Mouse (Mus musculus) kidney, embryonic 16.5 days (tissue): Measurements from ENCODE around the gene A3galt2. TPM values are rescaled to one million over a fixed set of nuclear protein-coding genes. Genes with fewer than 3 reads are reported as not detected.

Source experiments
- ATAC-seq: fragments of 200-750 bp; cut with Nextera tagmentation; 2 replicates; pipeline ENCODE4 v1.8.0; 2017; ENCODE audit warnings: moderate TSS enrichment; ENCODE audit not compliant: low FRiP score, low TSS enrichment
- H3K27ac ChIP-seq: fragments of 300-500 bp; sonication (generic); 2 replicates; pipeline ENCODE4 v1.5.1; 2014; ENCODE audit warnings: low read length
- H3K27me3 ChIP-seq: fragments of 300-500 bp; sonication (generic); 2 replicates; pipeline ENCODE4 v1.6.1; 2014; ENCODE audit warnings: low read length, control low read depth, mixed read lengths; ENCODE audit not compliant: insufficient read depth
- H3K36me3 ChIP-seq: fragments of 300-500 bp; sonication (generic); 2 replicates; pipeline ENCODE4 v1.6.1; 2014; ENCODE audit warnings: low read length, control low read depth, mixed read lengths; ENCODE audit not compliant: insufficient read depth
- H3K4me1 ChIP-seq: fragments of 300-500 bp; sonication (generic); 2 replicates; pipeline ENCODE4 v1.6.1; 2014; ENCODE audit warnings: low read length, control low read depth, mixed read lengths; ENCODE audit not compliant: insufficient read depth
- H3K4me2 ChIP-seq: fragments of 300-500 bp; sonication (generic); replicated peaks from 2 replicates; pipeline ENCODE4 v1.6.1; 2014; ENCODE audit warnings: low read depth, low read length
- H3K4me3 ChIP-seq: fragments of 300-500 bp; sonication (generic); 2 replicates; pipeline ENCODE4 v1.5.1; 2014; ENCODE audit warnings: mild to moderate bottlenecking, low read length
- H3K9ac ChIP-seq: fragments of 300-500 bp; sonication (generic); replicated peaks from 2 replicates; pipeline ENCODE4 v1.6.1; 2014; ENCODE audit warnings: low read length
- H3K9me3 ChIP-seq: fragments of 300-500 bp; sonication (generic); 2 replicates; pipeline ENCODE4 v1.6.1; 2016; ENCODE audit warnings: low read length, control low read depth
- WGBS: fragments of 180-500 bp; shearing (Covaris S2); extraction: QIAGEN DNeasy Blood & Tissue Kit; methylation state at CpG from one replicate; pipeline ENCODE4 v1.1.7; 2014; 5-methylcytosine and 5-hydroxymethylcytosine counted together
- polyA plus RNA-seq: library from polyadenylated mRNA; unstranded; fragments of >200 nt; fragmentation: Nextera tagmentation; extraction: Ambion mirVana; gene quantifications from 2 replicates; pipeline ENCODE4 v1.2.1, GENCODE M21; 2015

A3galt2 gene
- polyA plus RNA-seq, 1 experiment from 2014 or later, result 0.24 TPM

DNA sequence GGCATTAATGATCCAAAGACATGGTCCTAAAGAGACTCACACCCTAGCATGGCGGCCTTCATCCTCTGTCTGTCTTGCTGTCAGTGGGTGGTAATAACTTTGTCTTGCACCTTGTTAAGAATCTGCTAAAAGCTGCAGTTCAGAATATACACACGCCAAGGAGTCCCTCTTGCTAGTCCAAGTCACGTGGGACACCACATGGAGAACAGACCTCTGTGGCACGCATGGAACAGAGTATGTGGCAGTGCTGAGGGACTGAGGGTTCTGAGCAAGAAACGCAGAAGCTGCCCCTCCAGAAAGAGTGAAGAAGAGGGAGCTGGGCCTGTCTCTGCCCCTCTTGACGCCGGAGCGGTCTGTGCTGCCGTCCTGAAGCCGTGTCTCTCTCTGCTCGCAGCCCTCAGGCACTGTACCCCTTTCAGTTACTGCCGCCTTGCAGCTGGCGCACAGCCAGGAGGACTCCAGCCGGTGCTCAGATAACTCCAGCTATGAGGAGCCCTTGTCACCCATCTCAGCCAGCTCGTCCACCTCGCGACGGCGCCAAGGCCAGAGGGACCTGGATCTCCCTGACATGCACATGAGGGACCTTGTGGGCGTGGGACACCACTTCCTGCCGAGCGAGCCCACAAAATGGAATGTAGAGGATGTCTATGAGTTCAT is 7.4 kb upstream of the A3galt2 start:
- Histone ChIP-seq H3K9me3 (no peaks in the 10 kb centered on the region), H3K27ac (no peak overlapping the region), H3K4me1 (peaks cover 3% of the 10 kb centered on the region; the same call in 1 of the 2 replicates), H3K9ac (no peak overlapping the region), H3K27me3 (no peaks in the 10 kb centered on the region), H3K4me2 (no peak overlapping the region), H3K36me3 (peaks cover 93% of the 10 kb centered on the region), H3K4me3 (no peak overlapping the region)
- WGBS, result 84% methylated on average over 22 of the region's 22 CpGs
- no peak for ATAC-seq

DNA sequence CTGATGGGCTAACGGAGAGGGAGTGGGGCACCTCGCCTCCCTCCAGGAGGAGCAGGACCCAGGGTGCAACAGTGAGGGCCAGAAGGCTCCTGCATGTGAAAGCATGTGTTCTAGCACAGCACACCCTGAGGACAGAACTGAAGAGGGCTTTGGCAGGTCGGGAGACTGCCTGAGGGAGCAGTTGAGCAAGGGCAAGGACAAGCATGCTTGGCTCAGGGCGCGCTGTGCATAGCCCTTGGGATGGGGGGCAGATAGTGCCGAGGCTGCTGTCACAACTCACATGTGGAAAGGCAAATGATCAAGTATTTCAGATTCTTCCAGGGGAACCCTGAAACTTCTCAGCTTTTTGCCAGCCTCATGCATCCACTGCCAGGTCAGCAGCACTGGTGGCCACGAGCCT is 6.9 kb upstream of the A3galt2 start:
- WGBS, result 94% methylated on average over 7 of the region's 7 CpGs
- H3K36me3 ChIP-seq, result peaks cover 93% of the 10 kb centered on the region
- ATAC-seq, result no peak

DNA sequence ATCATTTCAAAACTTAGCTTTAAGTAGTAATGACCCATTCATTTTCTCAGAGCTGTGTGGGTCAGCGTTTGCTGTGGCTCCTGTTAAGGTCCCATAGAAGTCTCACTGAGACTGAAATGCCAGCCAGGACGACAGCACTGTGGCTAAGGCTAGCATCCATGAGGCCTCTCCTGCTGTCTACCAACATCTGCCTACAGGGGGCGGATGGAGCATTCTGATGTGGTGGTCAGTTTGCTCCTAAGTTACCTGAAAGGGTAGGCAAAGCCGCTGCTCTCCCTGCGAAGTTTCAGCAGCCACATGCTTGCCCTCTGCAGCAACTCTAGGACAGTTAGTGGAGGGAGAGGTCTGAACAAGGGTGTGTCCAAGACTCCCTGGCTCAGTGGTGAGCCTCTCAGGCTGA is 4.2 kb upstream of the A3galt2 start:
- Histone ChIP-seq H3K27me3 (no peaks in the 10 kb centered on the region), H3K4me1 (no peaks in the 10 kb centered on the region), H3K9me3 (no peaks in the 10 kb centered on the region), H3K4me3 (no peak overlapping the region), H3K9ac (no peak overlapping the region), H3K4me2 (no peak overlapping the region), H3K27ac (no peak overlapping the region), H3K36me3 (peaks cover 73% of the 10 kb centered on the region)
- no peak for ATAC-seq
- WGBS, result 65% methylated on average over 5 of the region's 5 CpGs

More for the DNA sequence above, 6.9 kb upstream of the A3galt2 start:
- Histone ChIP-seq H3K4me3 (no peak overlapping the region), H3K4me1 (no peaks in the 10 kb centered on the region), H3K4me2 (no peak overlapping the region), H3K9me3 (no peaks in the 10 kb centered on the region), H3K27ac (no peak overlapping the region), H3K9ac (no peak overlapping the region), H3K27me3 (no peaks in the 10 kb centered on the region)

DNA sequence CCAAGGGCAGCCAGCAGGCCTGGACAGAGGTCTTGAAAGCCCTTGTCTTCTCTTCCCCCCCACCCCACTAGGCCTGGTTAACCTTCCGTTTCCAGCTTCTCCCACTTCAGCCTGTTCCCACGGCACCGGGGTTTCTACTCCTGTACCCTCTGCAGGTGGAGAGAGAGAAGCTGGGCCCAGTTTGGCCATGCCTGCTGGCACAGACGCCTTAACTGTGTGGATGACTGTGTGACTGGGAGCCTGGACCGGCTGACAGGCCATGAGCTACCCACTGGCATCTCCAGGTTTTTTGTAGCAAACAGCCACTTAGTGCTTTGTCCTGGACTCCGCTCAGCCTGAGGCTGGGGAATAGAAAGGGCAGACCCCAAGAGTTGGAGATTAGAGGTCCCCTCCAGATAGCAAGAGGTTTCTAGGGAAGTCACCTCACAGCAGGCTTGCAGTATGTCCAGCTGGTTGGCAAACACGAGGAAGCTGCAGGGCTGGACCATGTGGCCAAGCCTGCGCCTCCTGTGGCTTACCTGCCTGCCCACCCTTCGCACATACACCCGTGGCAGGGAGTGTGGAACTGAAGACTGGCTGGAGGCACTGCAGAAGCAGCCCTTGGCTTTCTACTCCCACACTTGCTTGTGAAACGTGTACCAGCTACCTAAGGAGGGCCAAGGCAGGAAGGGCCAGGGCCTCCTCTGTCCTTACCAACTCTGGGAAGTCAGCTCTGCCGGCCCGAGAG is 3.0 kb upstream of the A3galt2 start:
- no peak overlapping the region for H3K9ac ChIP-seq
- H3K4me2 ChIP-seq, result no peak overlapping the region
- H3K4me1 ChIP-seq, result no peaks in the 10 kb centered on the region
- no peaks in the 10 kb centered on the region for H3K9me3 ChIP-seq
- H3K27me3 ChIP-seq, result no peaks in the 10 kb centered on the region
- ATAC-seq, result no peak
- no peak overlapping the region for H3K27ac ChIP-seq
- 83% methylated on average over 13 of the region's 13 CpGs for WGBS
- no peak overlapping the region for H3K4me3 ChIP-seq
- peaks cover 61% of the 10 kb centered on the region for H3K36me3 ChIP-seq

DNA sequence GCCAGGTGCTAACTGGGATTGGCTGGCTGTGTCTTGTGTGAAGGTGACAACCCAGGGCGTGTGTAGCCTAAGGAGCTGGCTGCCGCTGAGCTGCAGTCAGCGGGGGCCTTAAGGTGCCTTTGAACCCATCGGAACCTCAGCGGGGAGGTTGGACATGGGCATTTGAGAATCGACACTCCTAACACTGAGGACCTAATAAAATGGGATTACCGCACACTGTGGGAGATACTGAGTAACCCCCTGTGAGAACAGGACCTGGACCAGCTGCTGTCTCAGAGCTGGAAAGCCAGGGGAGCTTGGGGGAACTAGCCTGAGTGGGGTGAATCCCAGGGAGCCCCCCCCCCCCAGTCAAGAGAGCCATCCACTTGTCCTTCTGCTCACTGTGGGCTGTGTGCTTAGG is 1.6 kb upstream of the A3galt2 start:
- Histone ChIP-seq H3K4me3 (no peak overlapping the region), H3K4me1 (peaks cover 2% of the 10 kb centered on the region; the same call in 1 of the 2 replicates), H3K9me3 (no peaks in the 10 kb centered on the region), H3K27ac (no peak overlapping the region), H3K9ac (no peak overlapping the region), H3K27me3 (no peaks in the 10 kb centered on the region), H3K4me2 (no peak overlapping the region), H3K36me3 (peaks cover 48% of the 10 kb centered on the region)
- no peak for ATAC-seq
- WGBS, result 80% methylated on average over 7 of the region's 7 CpGs

DNA sequence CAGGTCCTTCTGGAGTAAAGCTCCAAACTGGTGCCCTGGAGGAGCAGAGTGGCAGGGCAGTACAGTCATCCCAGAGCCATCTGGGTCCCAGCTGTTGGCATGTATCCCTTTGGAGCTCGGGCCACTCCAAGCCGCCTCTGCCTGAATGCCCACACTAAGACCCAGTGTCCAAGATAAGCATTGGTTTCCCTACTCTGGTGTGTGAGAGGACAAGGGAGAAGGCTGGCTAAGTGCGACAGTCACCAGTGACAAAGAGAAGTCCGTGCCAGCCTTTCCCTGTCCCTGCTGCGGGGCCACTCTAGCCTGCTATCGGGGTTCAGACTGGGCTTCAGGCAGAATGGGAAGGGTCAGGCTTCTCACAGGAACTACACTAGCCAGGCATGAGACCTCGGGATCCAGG is 736 bp downstream of the A3galt2 start:
- peaks cover 10% of the 10 kb centered on the region; the same call in 1 of the 2 replicates for H3K4me1 ChIP-seq
- H3K4me3 ChIP-seq, result no peak overlapping the region
- no peak overlapping the region for H3K4me2 ChIP-seq
- no peak for ATAC-seq
- WGBS, result 73% methylated on average over 7 of the region's 7 CpGs
- H3K27ac ChIP-seq, result no peak overlapping the region
- no peaks in the 10 kb centered on the region for H3K9me3 ChIP-seq
- no peak overlapping the region for H3K9ac ChIP-seq
- peaks cover 27% of the 10 kb centered on the region for H3K36me3 ChIP-seq
- H3K27me3 ChIP-seq, result no peaks in the 10 kb centered on the region

DNA sequence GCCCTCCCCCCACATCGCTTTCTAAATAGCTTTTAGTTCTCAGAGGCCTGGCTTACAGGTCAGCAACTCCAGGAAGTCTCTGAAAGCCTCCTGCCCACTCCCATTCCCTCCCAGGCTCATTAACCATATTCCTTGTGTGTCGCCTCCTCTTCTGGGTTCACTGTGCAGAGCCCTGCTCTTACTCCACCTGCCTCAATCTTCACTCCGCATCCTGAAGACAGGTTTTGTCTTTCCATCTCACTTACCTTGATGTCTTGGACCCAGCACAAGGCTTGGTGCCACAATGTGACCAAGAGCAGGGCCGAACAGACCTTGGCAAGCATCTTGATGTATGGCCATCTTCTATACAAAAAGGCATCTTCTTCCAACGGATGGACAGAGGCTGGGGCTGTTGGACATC is 4.0 kb downstream of the A3galt2 start:
- H3K4me2 ChIP-seq, result no peak overlapping the region
- ATAC-seq, result no peak
- H3K9ac ChIP-seq, result no peak overlapping the region

DNA sequence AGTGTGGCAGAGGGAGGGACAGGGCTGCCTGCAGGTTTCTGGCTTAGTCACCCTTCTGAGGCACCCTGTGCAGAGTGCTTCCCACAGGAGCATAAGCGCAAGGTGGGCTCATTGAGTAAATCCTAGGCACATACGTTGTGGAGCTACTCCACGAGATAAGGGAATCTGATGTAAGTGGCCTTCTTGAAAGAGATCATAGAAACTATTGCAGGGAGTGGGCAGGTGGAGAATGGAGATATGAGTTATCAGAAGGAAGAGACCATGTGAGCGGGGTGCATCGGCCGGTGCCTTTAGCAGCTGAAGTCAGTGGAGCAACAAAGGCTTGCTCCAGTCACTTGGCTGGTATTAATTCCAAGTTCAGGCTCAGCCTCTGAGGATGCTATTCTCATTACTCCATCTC is 4.9 kb downstream of the A3galt2 start:
- WGBS, result 94% methylated on average over 6 of the region's 6 CpGs
- H3K9me3 ChIP-seq, result peaks cover 9% of the 10 kb centered on the region

More for the DNA sequence above, 4.0 kb downstream of the A3galt2 start:
- no peak overlapping the region for H3K4me3 ChIP-seq
- H3K36me3 ChIP-seq, result no peaks in the 10 kb centered on the region
- 53% methylated on average over 5 of the region's 5 CpGs for WGBS
- no peak overlapping the region for H3K27ac ChIP-seq
- no peaks in the 10 kb centered on the region for H3K27me3 ChIP-seq
- H3K4me1 ChIP-seq, result peaks cover 10% of the 10 kb centered on the region; the same call in 1 of the 2 replicates
- H3K9me3 ChIP-seq, result peaks cover 9% of the 10 kb centered on the region

DNA sequence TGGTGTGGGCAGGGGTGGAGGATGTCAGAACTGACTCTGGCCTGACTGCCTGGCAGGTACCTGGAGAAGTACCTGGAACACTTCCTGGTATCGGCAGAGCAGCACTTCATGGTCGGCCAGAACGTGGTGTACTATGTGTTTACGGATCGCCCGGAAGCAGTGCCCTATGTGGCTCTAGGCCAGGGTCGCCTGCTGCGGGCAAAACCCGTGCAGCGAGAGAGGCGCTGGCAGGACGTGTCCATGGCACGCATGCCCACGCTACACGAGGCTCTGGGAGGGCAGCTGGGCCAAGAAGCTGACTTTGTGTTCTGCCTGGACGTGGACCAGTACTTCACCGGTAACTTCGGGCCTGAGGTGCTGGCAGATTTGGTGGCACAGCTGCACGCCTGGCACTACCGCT is 11.8 kb downstream of the A3galt2 start:
- Histone ChIP-seq H3K4me1 (peaks cover 13% of the 10 kb centered on the region; the same call in 1 of the 2 replicates), H3K9me3 (peaks cover 9% of the 10 kb centered on the region), H3K4me3 (no peak overlapping the region), H3K36me3 (0 out of 2 replicates have a peak, but pooled peaks cover under 1% of the 10 kb centered on the region), H3K27me3 (no peaks in the 10 kb centered on the region), H3K4me2 (no peak overlapping the region), H3K27ac (no peak overlapping the region), H3K9ac (no peak overlapping the region)
- ATAC-seq, result no peak
- WGBS, result 92% methylated on average over 20 of the region's 20 CpGs

More for the DNA sequence above, 4.9 kb downstream of the A3galt2 start:
- H3K36me3 ChIP-seq, result no peaks in the 10 kb centered on the region
- no peak overlapping the region for H3K9ac ChIP-seq
- ATAC-seq, result no peak
- no peak overlapping the region for H3K27ac ChIP-seq
- H3K27me3 ChIP-seq, result no peaks in the 10 kb centered on the region
- H3K4me1 ChIP-seq, result peaks cover 10% of the 10 kb centered on the region; the same call in 1 of the 2 replicates
- H3K4me3 ChIP-seq, result no peak overlapping the region
- H3K4me2 ChIP-seq, result no peak overlapping the region

DNA sequence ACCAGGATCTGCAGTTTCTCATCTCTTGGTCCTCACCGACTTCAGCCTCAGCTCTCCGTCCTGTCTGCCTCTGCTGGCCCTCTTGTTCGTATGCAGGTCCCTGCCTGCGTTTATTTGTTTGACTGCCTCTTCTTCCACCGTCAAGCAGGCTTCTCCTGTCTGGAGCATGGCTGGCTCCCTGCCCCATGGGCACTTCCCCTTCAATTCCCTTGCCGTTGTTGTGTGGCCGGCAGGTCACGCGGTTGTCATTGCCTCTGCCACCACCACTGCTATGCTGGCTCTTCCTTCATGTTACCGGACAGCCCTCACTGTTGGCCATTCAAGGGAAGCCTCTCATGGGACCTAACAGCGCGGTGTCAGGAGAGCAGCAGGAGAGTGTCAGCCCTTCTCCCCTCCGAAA is 13.0 kb downstream of the A3galt2 start:
- 77% methylated on average over 13 of the region's 13 CpGs for WGBS
- H3K4me3 ChIP-seq, result no peak overlapping the region

More for the DNA sequence above, 13.0 kb downstream of the A3galt2 start:
- Histone ChIP-seq H3K9ac (no peak overlapping the region), H3K27ac (no peak overlapping the region), H3K36me3 (peaks cover 10% of the 10 kb centered on the region), H3K4me1 (peaks cover 13% of the 10 kb centered on the region; the same call in 1 of the 2 replicates), H3K27me3 (no peaks in the 10 kb centered on the region), H3K9me3 (peaks cover 3% of the 10 kb centered on the region), H3K4me2 (no peak overlapping the region)
- ATAC-seq, result no peak
